Mouse (Mus musculus) CD4-positive, CD25-positive, alpha-beta regulatory T cell, adult 4 months (primary cell): ENCODE measurements around the gene Olfr1291-ps1. TPM values are rescaled to one million over a fixed set of nuclear protein-coding genes. Genes with fewer than 3 reads are reported as not detected.

Source experiments
- ATAC-seq: one replicate; pipeline ENCODE4 v1.8.0; 2017
- polyA plus RNA-seq, 2 experiments: library from polyadenylated mRNA; unstranded; fragments of 100-300 nt; shearing (Covaris generic); gene quantifications; one replicate each; pipeline ENCODE4 v1.2.1; 2017

Gene Olfr1291-ps1
- not detected for polyA plus RNA-seq

DNA sequence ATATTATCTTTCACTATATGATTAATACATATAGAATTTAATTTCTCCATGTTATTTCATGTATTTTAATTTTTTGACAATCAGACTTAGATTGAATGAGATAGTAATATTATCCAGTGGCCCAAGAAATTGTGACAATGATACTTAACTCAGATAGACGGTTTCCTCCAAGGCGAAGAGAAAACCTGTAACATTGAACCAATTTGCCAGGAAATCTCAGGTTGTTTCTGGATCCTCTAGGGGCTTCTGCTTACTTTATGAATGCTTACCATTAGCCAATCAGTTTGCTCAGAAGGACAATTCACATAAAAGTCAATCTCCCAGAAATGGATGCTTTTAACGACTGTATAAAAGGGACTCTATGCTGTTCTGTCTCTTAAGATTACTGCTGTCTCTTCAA is at the start of gene Olfr1291-ps1:
Gene Olfr1291-ps1, plus strand, starts transcription at position 301 of the 400 bp plus-strand sequence.
- ATAC-seq, result no peak

DNA sequence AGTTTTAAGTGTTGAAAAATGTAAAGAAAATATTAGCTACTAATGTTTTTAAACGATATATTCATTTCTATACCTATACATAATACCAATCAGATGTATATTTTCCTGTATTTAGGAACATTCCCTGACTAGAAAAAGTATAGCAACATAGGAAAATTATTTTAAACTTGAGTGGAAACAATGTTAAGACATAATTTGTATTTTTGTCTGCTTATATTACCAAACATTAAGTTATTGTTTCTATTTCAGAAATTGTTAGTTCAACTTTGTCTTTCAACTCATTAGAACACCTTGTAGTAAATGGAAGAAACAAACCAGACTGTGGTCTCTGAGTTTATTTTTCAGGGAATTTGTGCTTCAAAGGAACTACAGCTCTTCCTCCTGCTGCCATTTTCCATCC is 48.1 kb upstream of the Olfr1291-ps1 start, which contains the start of gene Olfr1287:
Gene Olfr1287, plus strand, starts transcription at position 301 of the 400 bp plus-strand sequence.
- ATAC-seq, result no peak

DNA sequence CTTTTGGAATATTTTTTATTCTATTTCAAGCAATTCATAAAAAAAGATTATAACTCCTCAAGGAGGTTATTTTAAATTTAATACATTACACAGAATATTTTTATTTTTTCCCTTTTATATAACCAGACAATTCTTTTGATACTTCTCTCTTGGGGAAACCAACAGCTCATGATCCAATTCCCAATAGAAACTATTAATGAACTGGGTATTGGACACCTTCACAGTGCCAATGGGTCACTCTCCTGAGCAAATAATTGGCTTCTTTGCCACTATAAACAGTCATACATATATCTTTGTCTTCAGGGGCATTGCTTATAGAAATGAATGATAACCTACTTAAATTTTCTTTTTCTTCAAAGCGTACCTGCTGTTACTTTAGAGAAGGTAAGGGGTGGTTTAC is 23.2 kb upstream of the Olfr1291-ps1 start, which contains the start of gene Olfr1288:
Gene Olfr1288, plus strand, starts transcription at position 301 of the 400 bp plus-strand sequence.
- ATAC-seq, result no peak

DNA sequence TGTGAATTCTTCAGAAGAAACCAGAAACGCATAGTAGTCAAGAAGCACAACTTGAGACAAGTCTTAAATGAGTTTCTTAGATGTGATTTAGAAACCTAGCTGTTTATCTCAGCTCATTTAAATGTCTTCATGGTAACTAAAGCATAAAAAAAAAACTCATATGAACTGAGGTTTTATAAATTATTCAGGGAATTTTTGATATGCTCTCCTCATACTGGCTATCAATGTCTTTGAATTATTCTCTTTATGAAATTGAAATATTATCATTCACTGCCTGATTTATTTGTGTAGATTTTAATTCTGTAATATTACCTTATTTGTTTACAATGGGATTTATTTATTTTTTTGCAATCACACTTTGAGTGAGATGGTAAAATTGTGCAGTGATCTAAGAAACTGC is 16.5 kb upstream of the Olfr1291-ps1 start, which contains the start of gene Olfr1289:
Gene Olfr1289, plus strand, starts transcription at position 301 of the 400 bp plus-strand sequence.
- ATAC-seq, result no peak

DNA sequence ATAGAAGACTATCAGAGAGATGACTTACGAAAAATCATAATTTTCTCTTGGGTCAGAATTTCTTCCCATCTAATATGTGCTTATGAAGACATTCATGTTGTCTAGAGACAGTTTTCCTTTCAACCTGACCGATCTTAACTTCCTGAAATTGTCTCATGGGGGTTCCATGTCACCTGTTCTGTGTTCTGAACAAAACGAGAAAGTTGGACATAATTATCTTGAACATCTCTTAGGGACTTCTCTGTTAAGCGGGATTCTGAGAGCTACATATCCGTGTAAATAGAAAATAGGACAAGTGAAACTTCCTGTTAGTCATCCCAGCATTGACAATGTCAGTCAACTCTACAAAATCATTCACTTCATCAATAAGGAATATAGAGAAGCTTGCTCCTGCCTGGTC is 3.3 kb upstream of the Olfr1291-ps1 start, which contains the start of gene Olfr1290:
Gene Olfr1290, minus strand, starts transcription at position 101 of the 400 bp plus-strand sequence.
- no peak for ATAC-seq

DNA sequence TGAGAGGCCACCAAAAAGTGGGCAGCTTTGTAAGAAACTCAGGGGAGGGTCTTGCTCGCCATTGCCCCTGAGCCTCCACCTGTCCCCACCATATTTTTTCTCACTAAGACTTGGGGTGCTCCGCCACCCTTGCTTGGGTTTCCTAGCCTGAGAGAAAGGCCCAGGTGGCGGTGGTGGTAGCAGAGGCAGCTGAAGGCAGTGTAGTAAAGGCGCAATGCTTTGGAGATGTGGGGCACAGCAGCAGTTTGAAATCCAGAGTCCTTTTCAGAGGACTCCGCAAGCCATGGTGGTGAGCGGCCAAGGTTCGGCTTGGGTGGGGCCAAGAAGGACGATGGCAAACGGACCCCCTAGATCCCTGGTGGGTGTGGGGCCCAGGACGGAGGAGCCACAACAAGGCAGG is 20.5 kb downstream of the Olfr1291-ps1 start:
- no peak for ATAC-seq

DNA sequence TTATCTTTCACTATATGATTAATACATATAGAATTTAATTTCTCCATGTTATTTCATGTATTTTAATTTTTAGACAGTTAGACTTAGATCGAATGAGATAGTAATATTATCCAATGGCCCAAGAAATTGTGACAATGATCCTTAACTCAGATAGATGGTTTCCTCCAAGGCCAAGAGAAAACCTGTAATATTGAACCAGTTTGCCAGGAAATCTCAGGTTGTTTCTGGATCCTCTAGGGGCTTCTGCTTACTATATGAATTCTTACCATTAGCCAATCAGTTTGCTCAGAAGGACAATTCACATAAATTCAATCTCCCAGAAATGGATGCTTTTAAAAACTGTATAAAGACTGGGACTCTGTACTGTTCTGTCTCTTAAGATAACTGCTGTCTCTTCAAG is 27.9 kb downstream of the Olfr1291-ps1 start, which contains the start of gene Olfr1293-ps:
Gene Olfr1293-ps, plus strand, starts transcription at position 301 of the 400 bp plus-strand sequence.
- no peak for ATAC-seq

DNA sequence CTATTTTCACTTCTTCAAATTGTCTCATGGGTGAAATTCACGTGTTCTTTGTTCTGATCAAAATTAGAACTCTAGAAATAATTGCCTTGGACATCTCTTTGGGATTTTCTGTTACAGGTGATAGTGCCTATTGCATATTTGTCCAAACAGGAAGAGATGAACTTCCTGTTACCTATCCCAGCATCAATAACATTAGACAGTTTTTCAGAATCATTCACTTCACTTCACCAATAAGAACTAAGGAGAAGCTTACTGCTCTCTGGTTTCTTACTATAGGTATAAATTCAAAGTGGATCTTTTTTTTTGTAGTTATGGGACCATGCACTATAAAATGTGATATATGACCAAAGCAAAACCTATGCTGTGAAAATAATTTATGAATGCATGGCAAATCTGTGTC is 43.2 kb downstream of the Olfr1291-ps1 start, which contains the start of gene Olfr1294:
Gene Olfr1294, minus strand, starts transcription at position 101 of the 400 bp plus-strand sequence.
- no peak for ATAC-seq

Other genes with a start within 250 kb of the Olfr1291-ps1 start
- not detected for gene Olfr1276, start 242.7 kb upstream of the Olfr1291-ps1 start, polyA plus RNA-seq
- gene Olfr1277, start 223.1 kb upstream of the Olfr1291-ps1 start, polyA plus RNA-seq, result not detected
- not detected for gene Olfr1278, start 207.0 kb upstream of the Olfr1291-ps1 start, polyA plus RNA-seq
- not detected for gene Olfr1279, start 196.5 kb upstream of the Olfr1291-ps1 start, polyA plus RNA-seq
- not detected for gene Olfr1280, start 183.2 kb upstream of the Olfr1291-ps1 start, polyA plus RNA-seq
- gene Olfr1281, start 170.7 kb upstream of the Olfr1291-ps1 start, polyA plus RNA-seq, result not detected
- gene Olfr1282, start 161.1 kb upstream of the Olfr1291-ps1 start, polyA plus RNA-seq, result not detected
- not detected for gene Olfr1283, start 130.4 kb upstream of the Olfr1291-ps1 start, polyA plus RNA-seq
- gene Olfr1284, start 121.7 kb upstream of the Olfr1291-ps1 start, polyA plus RNA-seq, result not detected
- gene Olfr1286, start 74.1 kb upstream of the Olfr1291-ps1 start, polyA plus RNA-seq, result not detected
- not detected for gene Olfr1287, start 48.0 kb upstream of the Olfr1291-ps1 start, polyA plus RNA-seq
- gene Olfr1288, start 23.1 kb upstream of the Olfr1291-ps1 start, polyA plus RNA-seq, result not detected
- not detected for gene Olfr1289, start 16.4 kb upstream of the Olfr1291-ps1 start, polyA plus RNA-seq
- not detected for gene Olfr1290, start 3.4 kb upstream of the Olfr1291-ps1 start, polyA plus RNA-seq
- not detected for gene Olfr1293-ps, start 28.0 kb downstream of the Olfr1291-ps1 start, polyA plus RNA-seq
- gene Olfr1294, start 43.1 kb downstream of the Olfr1291-ps1 start, polyA plus RNA-seq, result not detected
- not detected for gene Olfr1295, start 72.5 kb downstream of the Olfr1291-ps1 start, polyA plus RNA-seq
- not detected for gene Olfr1297, start 129.3 kb downstream of the Olfr1291-ps1 start, polyA plus RNA-seq
- gene Olfr1298, start 152.0 kb downstream of the Olfr1291-ps1 start, polyA plus RNA-seq, result not detected
- gene Olfr1299, start 164.2 kb downstream of the Olfr1291-ps1 start, polyA plus RNA-seq, result not detected